Mouse (Mus musculus) gastrocnemius, postnatal 10 days (tissue): ENCODE measurements around the gene Spryd4. TPM values are rescaled to one million over a fixed set of nuclear protein-coding genes. Genes with fewer than 3 reads are reported as not detected.
A peak's percentile ranks its signal among the peaks of the same experiment; 100 is the strongest.
"Not testable (repeated sequence)": the region's sequence is repeated elsewhere in the genome, so short reads cannot be mapped to it uniquely, and the experiment has no call there.

Experiments used
- DNase-seq: peaks from one replicate; pipeline ENCODE4 v3.0.0; 2021; ENCODE audit warnings: mixed read lengths
- total RNA-seq, 2 experiments: library from RNA; stranded (reverse); gene quantifications; 2 replicates each; pipeline ENCODE4 v1.2.3; 2021

The Spryd4 gene
- total RNA-seq, 2 experiments from 2014 or later: 36.9 to 37.7 TPM

GRCm38 (mm10) chr10:128225538-128225937, 13.9 kb upstream of the Spryd4 start, which contains the start of gene Mip:
TSS of gene Mip (plus strand) at chr10:128225838.
- DNase-seq: no peak

GRCm38 (mm10) chr10:128225064-128225463, 13.5 kb upstream of the Spryd4 start:
- no peak for DNase-seq

- no peak for DNase-seq
Measured at GRCm38 (mm10) chr10:128221533-128222286, 10.1 kb upstream of the Spryd4 start.

- DNase-seq: no peak
Measured at GRCm38 (mm10) chr10:128218387-128219117, 6.9 kb upstream of the Spryd4 start.

- no peak for DNase-seq
Measured at GRCm38 (mm10) chr10:128214981-128215380, 3.4 kb upstream of the Spryd4 start.

GRCm38 (mm10) chr10:128214112-128214511, 2.5 kb upstream of the Spryd4 start:
- DNase-seq: not testable (repeated sequence)

- DNase-seq: peak; percentile 42
Measured at GRCm38 (mm10) chr10:128212871-128213323, 1.3 kb upstream of the Spryd4 start.

- no peak for DNase-seq
Measured at GRCm38 (mm10) chr10:128212148-128212547, 541 bp upstream of the Spryd4 start.

GRCm38 (mm10) chr10:128210954-128211353, 653 bp downstream of the Spryd4 start:
- peak; percentile 21 for DNase-seq

GRCm38 (mm10) chr10:128210131-128210530, 1.5 kb downstream of the Spryd4 start:
- no peak for DNase-seq

- no peak for DNase-seq
Measured at GRCm38 (mm10) chr10:128209311-128210009, 2.1 kb downstream of the Spryd4 start.

- DNase-seq: no peak
Measured at GRCm38 (mm10) chr10:128208326-128208725, 3.3 kb downstream of the Spryd4 start.

- no peak for DNase-seq
Measured at GRCm38 (mm10) chr10:128204941-128205340, 6.7 kb downstream of the Spryd4 start.

- DNase-seq: no peak
Measured at GRCm38 (mm10) chr10:128201856-128202255, 9.8 kb downstream of the Spryd4 start.

- peak; percentile 62 for DNase-seq
Measured at GRCm38 (mm10) chr10:128194551-128195461, 16.8 kb downstream of the Spryd4 start.

- DNase-seq: peak; percentile 97
Measured at GRCm38 (mm10) chr10:128194024-128194550, 17.5 kb downstream of the Spryd4 start, which contains the start of gene Gls2. TSS of gene Gls2 (plus strand) at chr10:128194457.

- DNase-seq: no peak
Measured at GRCm38 (mm10) chr10:128193113-128193512, 18.5 kb downstream of the Spryd4 start.

- not testable (repeated sequence) for DNase-seq
Measured at GRCm38 (mm10) chr10:128192030-128192766, 19.4 kb downstream of the Spryd4 start.

- no peak for DNase-seq
Measured at GRCm38 (mm10) chr10:128191472-128191871, 20.1 kb downstream of the Spryd4 start.

- peak; percentile 80 for DNase-seq
Measured at GRCm38 (mm10) chr10:128188242-128188877, 23.2 kb downstream of the Spryd4 start.
